Mouse (Mus musculus) spleen, postnatal 14 days (tissue): ENCODE data around the gene Pigo.

ENCODE experiments used
- DNase-seq, 2 experiments: peaks; one replicate each; pipeline ENCODE4 v3.0.0; 2021 to 2022; ENCODE audit warnings: low spot score in 2 of 2

Gene Pigo

GRCm38 (mm10) chr4:43037860-43038566 is 12.4 kb upstream of the Pigo start:
- DNase-seq = peak; percentile 52 to 69

GRCm38 (mm10) chr4:43036356-43036755 is 10.7 kb upstream of the Pigo start:
- no peak for DNase-seq

- DNase-seq = no peak
Measured at GRCm38 (mm10) chr4:43035851-43036250, 10.2 kb upstream of the Pigo start.

DNA sequence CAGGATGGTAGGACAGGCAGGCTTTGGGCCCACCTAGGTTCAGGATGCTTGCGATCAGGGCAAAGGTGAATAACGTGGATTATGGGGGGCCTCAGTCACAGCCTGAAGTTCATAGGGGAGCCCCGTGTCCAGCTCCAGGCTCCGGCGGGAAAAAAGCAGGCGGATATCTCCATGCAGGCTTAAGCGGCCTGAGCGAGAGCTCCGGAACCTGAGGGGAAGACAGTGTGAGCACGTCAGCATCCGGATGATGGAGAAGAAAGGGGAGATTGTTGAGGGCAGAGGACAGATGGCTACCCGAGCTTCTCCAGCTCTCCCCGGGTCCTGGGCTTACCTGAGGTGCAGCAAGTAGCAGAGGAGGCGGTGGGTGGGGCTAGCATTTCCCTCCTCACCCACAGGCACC is 7.9 kb upstream of the Pigo start:
- no peak for DNase-seq

DNA sequence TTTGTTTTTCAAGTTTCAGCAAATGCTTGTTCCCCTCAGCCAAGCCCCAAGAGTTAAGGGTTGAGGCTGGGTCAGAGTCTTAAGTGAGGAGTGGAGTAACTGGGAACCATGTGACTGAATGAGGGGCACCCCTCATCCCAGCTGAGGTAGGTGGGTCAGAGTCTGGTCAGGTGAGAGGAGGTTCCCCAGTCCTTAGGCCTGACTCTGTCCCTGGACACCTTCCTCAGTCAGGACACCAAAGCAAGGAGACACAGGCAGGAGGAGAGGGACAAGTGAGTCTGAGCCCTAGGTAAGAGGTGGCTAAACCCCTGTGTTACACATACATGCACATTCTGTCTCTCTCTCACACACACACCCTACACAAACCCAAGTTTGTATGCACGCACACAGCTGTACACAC is 6.9 kb upstream of the Pigo start:
- no peak for DNase-seq

- peak; percentile 82 to 88 for DNase-seq
Measured at GRCm38 (mm10) chr4:43031237-43031995, 5.8 kb upstream of the Pigo start, which contains the start of gene Stoml2. TSS of gene Stoml2 (minus strand) at chr4:43031710.

GRCm38 (mm10) chr4:43030780-43031230 is 5.2 kb upstream of the Pigo start:
- no peak for DNase-seq

GRCm38 (mm10) chr4:43030352-43030751 is 4.7 kb upstream of the Pigo start:
- no peak for DNase-seq

DNA sequence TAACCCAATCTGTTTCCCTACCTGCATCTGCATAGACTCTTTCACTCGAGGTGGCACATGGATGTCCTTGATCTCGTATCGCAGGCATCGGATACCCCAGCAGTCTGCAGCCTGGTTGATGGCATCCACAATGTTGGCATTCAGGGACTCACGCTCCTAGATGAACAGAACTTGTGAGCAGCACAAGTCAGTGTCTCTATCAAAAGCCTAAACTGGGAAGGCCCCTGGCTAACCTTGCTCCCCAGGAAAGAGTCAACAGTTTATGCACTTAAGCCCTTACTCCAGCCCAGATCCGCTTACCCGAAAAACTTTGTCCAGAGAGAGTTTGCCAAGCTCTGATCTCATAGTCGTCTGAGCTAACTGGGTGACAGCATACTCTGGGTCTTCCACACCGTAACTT is 4.1 kb upstream of the Pigo start:
- DNase-seq = no peak

DNA sequence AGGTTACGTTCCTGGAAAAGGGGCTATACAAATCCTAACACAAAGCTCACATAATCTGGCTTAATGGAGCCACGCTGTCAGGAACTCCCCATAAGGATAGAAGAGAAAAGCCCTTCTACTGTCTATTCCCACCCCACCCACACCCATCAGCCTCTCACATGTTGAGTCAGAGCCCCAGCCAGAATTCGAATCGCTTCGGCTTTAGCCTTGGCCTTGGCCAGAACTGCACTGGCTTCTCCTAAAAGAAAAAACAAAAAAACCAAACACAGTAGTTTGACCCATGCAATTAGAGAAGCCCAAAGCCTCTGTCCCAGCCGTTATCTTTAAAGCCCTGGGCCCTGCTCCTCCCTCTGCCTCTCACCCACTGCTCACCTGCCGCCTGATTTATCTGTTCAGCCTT is 3.5 kb upstream of the Pigo start:
- DNase-seq = no peak

- DNase-seq = no peak
Measured at GRCm38 (mm10) chr4:43024673-43025072, 946 bp downstream of the Pigo start.

GRCm38 (mm10) chr4:43021341-43021740 is 4.3 kb downstream of the Pigo start:
- DNase-seq = no peak

DNA sequence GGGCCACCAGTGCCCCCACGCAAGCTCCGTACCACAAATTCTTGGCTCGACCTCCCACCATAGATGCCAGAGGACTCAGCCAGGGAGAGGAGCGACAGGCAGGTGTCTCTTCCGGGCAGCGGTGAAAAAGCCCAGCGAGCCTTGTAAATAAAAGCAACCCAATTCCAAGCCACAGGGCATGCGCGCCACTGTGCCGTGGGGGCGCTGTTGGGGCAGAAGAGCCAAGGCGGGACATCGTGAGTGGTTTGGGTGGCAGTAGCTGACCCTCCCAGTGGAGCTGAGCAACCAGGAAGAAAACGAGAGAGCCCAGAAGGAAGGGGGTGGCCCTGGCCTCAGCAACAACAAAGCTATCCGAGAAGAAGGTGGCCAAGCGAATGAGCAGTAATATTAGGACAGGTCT is 4.7 kb downstream of the Pigo start:
- no peak for DNase-seq

DNA sequence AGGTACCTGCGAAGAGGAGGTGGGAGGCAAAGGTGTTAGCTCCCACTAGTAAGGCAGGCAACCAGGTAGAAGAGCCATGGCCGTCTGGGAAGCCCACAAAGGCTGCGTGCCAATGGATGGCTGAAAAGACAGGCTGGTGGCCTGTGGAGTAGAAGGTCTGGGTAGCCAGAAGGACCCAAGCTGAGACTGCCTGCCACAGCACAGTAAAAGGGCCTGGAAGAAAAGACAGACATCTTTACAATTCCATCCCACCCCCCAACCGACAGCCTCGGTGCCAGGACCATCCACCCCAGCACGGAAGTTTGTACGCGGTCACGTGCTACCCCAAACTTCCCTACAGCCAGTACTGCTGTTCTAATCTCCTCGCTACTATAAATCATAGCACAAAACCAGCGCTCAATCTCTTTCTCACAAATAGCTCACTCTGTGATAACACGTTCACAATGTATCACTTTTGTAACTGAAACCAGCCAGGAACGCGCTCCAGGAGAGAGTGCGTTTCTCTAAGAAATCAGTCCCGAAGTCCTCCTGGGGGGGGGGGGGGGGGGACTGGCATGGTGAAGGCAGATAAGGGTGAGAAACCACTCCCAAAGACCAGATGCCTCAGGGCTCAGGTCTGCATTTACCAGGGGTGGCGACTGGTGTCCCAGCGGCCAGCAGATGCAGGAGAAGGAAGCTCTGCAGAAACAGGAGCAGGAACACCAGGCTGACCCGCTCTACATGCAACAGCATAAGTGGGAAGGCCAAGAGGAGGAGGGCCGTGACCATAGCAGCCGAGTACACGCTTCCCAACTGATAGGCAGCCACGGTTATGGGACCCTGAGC is 5.8 kb downstream of the Pigo start:
- no peak for DNase-seq

DNA sequence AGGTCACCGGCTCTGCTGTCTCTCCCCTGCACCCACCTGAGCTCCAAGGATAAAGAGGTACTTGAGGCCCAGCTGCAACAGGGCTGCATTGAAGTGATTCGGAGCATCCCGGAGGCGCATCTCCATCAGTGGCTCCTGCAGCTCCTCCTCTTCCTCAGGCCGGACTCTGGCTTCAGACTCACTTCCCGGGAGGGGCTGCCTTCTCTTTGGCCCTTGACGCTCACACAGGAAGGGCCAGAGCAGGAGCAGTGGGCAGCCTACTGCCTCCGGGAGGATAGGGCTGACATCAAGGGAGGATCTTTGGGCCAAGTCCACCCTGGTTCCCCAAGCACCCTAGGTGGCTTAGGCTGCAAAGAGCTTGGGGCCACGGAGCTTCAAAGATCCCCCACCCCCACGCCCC is 6.4 kb downstream of the Pigo start:
- no peak for DNase-seq

- DNase-seq = no peak
Measured at GRCm38 (mm10) chr4:43018156-43018555, 7.5 kb downstream of the Pigo start.

GRCm38 (mm10) chr4:43012091-43012490 is 13.5 kb downstream of the Pigo start:
- no peak for DNase-seq

DNA sequence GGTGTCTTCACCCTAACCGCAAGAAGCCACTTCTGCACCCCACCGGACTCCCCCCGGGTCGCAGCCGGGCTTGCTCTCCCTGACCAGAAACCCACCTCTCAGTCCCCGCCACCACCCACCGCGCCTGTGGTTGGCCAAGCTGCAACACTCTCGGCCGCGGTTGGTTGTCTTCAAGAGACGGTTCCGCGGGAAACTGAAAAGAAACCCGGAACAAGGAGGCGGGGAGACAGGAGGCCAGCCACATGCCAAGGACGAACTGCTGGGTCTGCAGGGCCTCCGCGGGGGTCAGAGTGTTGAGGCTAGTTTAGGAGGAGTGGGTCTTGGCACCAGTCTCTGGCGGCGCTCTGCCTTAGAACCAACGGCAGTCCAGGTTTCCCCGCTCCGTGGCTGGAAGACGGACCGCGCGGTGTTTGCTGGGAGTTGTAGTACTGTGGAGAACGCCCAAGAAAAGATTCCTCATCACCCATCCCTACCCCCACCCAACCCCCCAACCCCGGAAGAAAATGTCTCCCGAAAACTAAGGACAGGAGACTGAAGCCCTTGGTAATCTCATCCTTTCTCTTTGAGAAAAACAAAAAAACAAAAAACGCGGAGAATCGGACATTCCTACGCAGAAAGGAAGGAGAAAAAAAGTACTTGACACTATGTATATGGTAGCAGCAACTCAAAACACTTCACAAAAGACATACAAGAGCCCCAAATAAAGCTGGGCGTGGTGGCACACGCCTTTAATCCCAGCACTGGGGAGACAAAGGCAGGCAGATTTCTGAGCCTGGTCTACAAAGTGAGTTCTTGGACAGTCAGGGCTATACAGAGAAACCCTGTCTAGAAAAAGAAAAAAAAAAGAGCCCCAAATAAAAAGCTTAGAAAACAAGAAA is 15.2 kb downstream of the Pigo start, which contains the start of gene Fancg:
Gene Fancg (minus strand): TSS at position 346 of the 878 bp plus-strand sequence.
- peak; percentile 57 to 75 for DNase-seq

DNA sequence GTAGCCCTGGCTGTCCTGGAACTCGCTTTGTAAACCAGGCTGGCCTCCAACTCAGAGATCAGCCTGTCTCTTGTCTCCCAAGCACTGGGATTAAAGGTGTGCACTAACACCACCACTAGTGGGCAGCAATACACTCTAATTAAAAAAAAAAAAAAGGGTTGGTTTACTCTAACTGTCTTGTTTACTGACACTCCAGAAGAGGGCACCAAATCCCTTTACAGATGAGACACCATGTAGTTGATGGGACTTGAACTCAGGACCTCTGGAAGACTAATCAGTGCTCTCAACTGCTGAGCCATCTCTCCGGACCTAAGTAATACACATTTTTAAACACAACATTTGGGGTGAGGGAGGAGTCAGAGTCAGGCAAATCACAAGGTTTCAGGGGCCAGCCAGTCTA is 19.9 kb downstream of the Pigo start:
- no peak for DNase-seq

DNA sequence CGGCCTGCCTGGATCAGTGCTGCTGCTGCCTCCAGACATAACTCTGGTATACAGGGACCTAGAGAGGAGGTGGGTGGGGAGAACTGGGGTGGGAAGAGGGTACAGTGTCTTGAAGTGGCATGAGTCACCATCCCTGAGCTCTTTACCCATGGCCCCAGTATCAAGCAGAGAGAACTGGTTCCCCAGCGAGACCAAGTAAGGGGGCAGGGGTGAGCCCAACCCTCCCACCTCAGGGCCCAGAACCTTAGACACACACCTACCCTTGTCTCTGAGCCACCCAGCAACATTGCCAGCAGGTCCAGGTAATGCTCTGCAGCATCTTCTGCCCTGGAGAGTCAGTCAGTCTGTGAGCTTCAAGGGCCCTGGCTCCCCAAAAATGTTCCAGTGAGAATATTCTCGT is 20.7 kb downstream of the Pigo start:
- no peak for DNase-seq

GRCm38 (mm10) chr4:43002756-43003439 is 22.7 kb downstream of the Pigo start:
- DNase-seq = no peak
